10 mouse cellular contexts compared by ENCODE assay signal in the genomic region with DNA sequence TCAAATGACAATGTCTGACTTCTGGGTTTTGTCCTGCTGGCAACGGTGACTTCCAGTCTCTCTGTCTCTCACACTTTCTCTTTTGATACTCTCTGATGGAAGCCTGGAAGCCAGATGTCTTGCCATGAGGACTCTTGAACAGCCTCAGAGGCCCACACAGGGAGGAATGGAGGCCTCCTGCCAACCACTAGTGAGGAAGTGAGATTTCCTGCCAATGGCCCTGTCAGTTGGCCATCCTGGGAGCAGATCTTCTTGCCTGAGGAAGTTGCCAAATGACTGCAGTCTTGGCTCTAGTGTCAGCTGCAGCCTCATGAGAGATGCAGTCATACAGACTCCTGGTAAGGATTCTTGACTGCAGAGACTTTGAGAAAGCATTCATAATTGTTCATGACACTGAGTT.
DNase-seq lines count a peak whose midpoint lies in the region; ATAC-seq lines count a peak whose summit lies in the region.
"Had no signal": no experiment of that assay in that cellular context is flagged by ENCODE, and none has a peak within 500 bp of the region (broad histone marks: within the 10 kb centered on the region; RNA-seq: fewer than 3 reads in every experiment).

No protein-coding gene starts in this region.

- no peak overlapping the region for H3K9ac ChIP-seq in hindbrain, embryonic 15.5 days
- no peak overlapping the region for H3K9ac ChIP-seq in hindbrain, embryonic 12.5 days
- H3K9ac ChIP-seq in neural tube, embryonic 15.5 days (replicated peaks): no peak overlapping the region
- no peak overlapping the region for H3K9ac ChIP-seq in intestine, embryonic 15.5 days
- H3K9ac ChIP-seq: heart, embryonic 13.5 days; neural tube, embryonic 12.5 days had no signal

- WGBS in hindbrain, embryonic 15.5 days: 63% methylated on average over 1 of the region's 1 CpGs
- 76% methylated on average over 1 of the region's 1 CpGs for WGBS in hindbrain, embryonic 12.5 days
- 81% methylated on average over 1 of the region's 1 CpGs for WGBS in neural tube, embryonic 15.5 days
- 65% methylated on average over 1 of the region's 1 CpGs for WGBS in intestine, embryonic 15.5 days

- no peaks in the 10 kb centered on the region for H3K36me3 ChIP-seq in hindbrain, embryonic 15.5 days
- H3K36me3 ChIP-seq in hindbrain, embryonic 12.5 days: no peaks in the 10 kb centered on the region
- no peaks in the 10 kb centered on the region for H3K36me3 ChIP-seq in neural tube, embryonic 15.5 days
- H3K36me3 ChIP-seq in intestine, embryonic 15.5 days: no peaks in the 10 kb centered on the region
- H3K36me3 ChIP-seq: heart, embryonic 13.5 days; neural tube, embryonic 12.5 days had no signal

- H3K4me3 ChIP-seq in hindbrain, embryonic 15.5 days: no peak overlapping the region
- no peak overlapping the region for H3K4me3 ChIP-seq in hindbrain, embryonic 12.5 days
- no peak overlapping the region for H3K4me3 ChIP-seq in neural tube, embryonic 15.5 days (replicated peaks)
- no peak overlapping the region for H3K4me3 ChIP-seq in intestine, embryonic 15.5 days (replicated peaks)
- H3K4me3 ChIP-seq: heart, embryonic 13.5 days; neural tube, embryonic 12.5 days had no signal

- H3K9me3 ChIP-seq in hindbrain, embryonic 15.5 days: no peaks in the 10 kb centered on the region
- no peaks in the 10 kb centered on the region for H3K9me3 ChIP-seq in hindbrain, embryonic 12.5 days (replicated peaks)
- no peaks in the 10 kb centered on the region for H3K9me3 ChIP-seq in neural tube, embryonic 15.5 days (replicated peaks)
- no peaks in the 10 kb centered on the region for H3K9me3 ChIP-seq in intestine, embryonic 15.5 days
- H3K9me3 ChIP-seq: heart, embryonic 13.5 days; neural tube, embryonic 12.5 days had no signal

- no peaks in the 10 kb centered on the region for H3K4me1 ChIP-seq in hindbrain, embryonic 15.5 days (replicated peaks)
- H3K4me1 ChIP-seq in hindbrain, embryonic 12.5 days: no peaks in the 10 kb centered on the region
- H3K4me1 ChIP-seq in neural tube, embryonic 15.5 days: no peaks in the 10 kb centered on the region
- no peaks in the 10 kb centered on the region for H3K4me1 ChIP-seq in intestine, embryonic 15.5 days (replicated peaks)
- H3K4me1 ChIP-seq: heart, embryonic 13.5 days; neural tube, embryonic 12.5 days had no signal

- H3K4me2 ChIP-seq in hindbrain, embryonic 15.5 days: no peak overlapping the region
- H3K4me2 ChIP-seq in hindbrain, embryonic 12.5 days (replicated peaks): no peak overlapping the region
- no peak overlapping the region for H3K4me2 ChIP-seq in neural tube, embryonic 15.5 days
- no peak overlapping the region for H3K4me2 ChIP-seq in intestine, embryonic 15.5 days (replicated peaks)
- H3K4me2 ChIP-seq: heart, embryonic 13.5 days; neural tube, embryonic 12.5 days had no signal

- ATAC-seq in hindbrain, embryonic 15.5 days (ENCODE audit: low FRiP score, low read depth): peak; percentile 78
- ATAC-seq in hindbrain, embryonic 12.5 days (ENCODE audit: low FRiP score): no peak
- ATAC-seq in neural tube, embryonic 15.5 days (ENCODE audit: low FRiP score): no peak
- no peak for ATAC-seq in intestine, embryonic 15.5 days

- no peak overlapping the region for H3K27ac ChIP-seq in hindbrain, embryonic 15.5 days (replicated peaks)
- H3K27ac ChIP-seq in hindbrain, embryonic 12.5 days: no peak overlapping the region
- no peak overlapping the region for H3K27ac ChIP-seq in neural tube, embryonic 15.5 days (replicated peaks)
- H3K27ac ChIP-seq in intestine, embryonic 15.5 days: no peak overlapping the region
- H3K27ac ChIP-seq: heart, embryonic 13.5 days; neural tube, embryonic 12.5 days had no signal

- DNase-seq in 3T3-L1 (ENCODE audit: low read depth, low spot score): peak; percentile 87
- DNase-seq in c-Kit-positive CD71-negative TER-119-negative erythroid progenitor cells, embryonic 14.5 days (ENCODE audit: low read depth): peak; percentile 18
- DNase-seq in gonadal fat pad, adult 2 months (ENCODE audit: low read depth): peak; percentile 12
- peak; percentile 53 for DNase-seq in lung, postnatal 14 days

- H3K27me3 ChIP-seq in hindbrain, embryonic 15.5 days: no peaks in the 10 kb centered on the region
- no peaks in the 10 kb centered on the region for H3K27me3 ChIP-seq in hindbrain, embryonic 12.5 days
- H3K27me3 ChIP-seq in neural tube, embryonic 15.5 days (replicated peaks): no peaks in the 10 kb centered on the region
- no peaks in the 10 kb centered on the region for H3K27me3 ChIP-seq in intestine, embryonic 15.5 days (replicated peaks)
- H3K27me3 ChIP-seq: neural tube, embryonic 12.5 days had no signal

Comparison
In these comparisons a context has a peak if more than half of its experiments do, and no peak if none do; other contexts are left out.
1. DNase-seq: peak in every context shown above with its lines; median percentile 87 in 3T3-L1; 53 in lung, postnatal 14 days; 18 in c-Kit-positive CD71-negative TER-119-negative erythroid progenitor cells, embryonic 14.5 days; 12 in gonadal fat pad, adult 2 months.